Mouse (Mus musculus) G1E (cell line): ENCODE data around the gene Abhd14b.

Experiments used
- CTCF ChIP-seq: IDR thresholded peaks from 2 replicates; pipeline ENCODE4 v1.5.1; 2012; ENCODE audit warnings: low read depth, low read length, inconsistent platforms, mixed read lengths
- GATA1 ChIP-seq: IDR thresholded peaks from 2 replicates; pipeline ENCODE4 v1.6.1; 2012; ENCODE audit warnings: borderline replicate concordance, low read length, inconsistent platforms, mixed read lengths
- POLR2AphosphoS5 ChIP-seq: IDR thresholded peaks from 2 replicates; pipeline ENCODE4 v1.6.1; 2012; ENCODE audit warnings: low read depth, low read length, inconsistent platforms; ENCODE audit not compliant: insufficient replicate concordance
- TAL1 ChIP-seq: conservative IDR thresholded peaks from 2 replicates; pipeline ENCODE4 v1.6.1; 2012; ENCODE audit warnings: low read depth, low read length, inconsistent platforms, mixed read lengths

DNA sequence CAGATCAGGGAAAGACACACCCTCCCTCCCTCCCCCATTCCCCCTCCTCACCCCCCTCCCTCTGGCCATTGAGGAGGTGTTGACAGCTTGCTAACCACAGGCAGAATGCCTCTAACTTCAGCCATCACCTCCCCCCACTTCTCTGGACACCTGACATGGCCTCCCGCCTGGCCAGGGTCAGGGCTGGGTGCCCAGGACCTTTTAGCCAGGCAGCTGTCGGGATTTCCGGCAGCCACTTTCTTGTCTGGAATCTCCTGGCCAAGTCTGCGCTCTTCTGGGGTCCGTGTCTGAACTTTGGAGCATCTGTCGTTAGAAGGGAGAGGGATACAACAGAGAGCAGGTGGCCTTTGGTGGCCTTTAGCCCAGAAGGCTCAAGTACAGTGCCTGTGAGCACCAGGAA lies 42.0 kb upstream of the Abhd14b start:
- TF ChIP-seq CTCF (no peak), POLR2AphosphoS5 (no peak), GATA1 (no peak), TAL1 (no peak)
